Mouse (Mus musculus) intestine, embryonic 15.5 days (tissue): Measurements from ENCODE around the gene P2rx7. TPM values are rescaled to one million over a fixed set of nuclear protein-coding genes. Genes with fewer than 3 reads are reported as not detected.

Experiments used
- ATAC-seq: fragments of 200-750 bp; cut with Nextera tagmentation; 2 replicates; pipeline ENCODE4 v1.8.0; 2017; ENCODE audit warnings: moderate TSS enrichment, moderate library complexity
- H3K27ac ChIP-seq: fragments of 300-500 bp; sonication (generic); 2 replicates; pipeline ENCODE4 v1.5.1; 2015; ENCODE audit warnings: mild to moderate bottlenecking, inconsistent platforms
- H3K27me3 ChIP-seq: fragments of 300-500 bp; sonication (generic); replicated peaks from 2 replicates; pipeline ENCODE4 v1.6.1; 2015; ENCODE audit warnings: inconsistent platforms
- H3K36me3 ChIP-seq: fragments of 300-500 bp; sonication (generic); 2 replicates; pipeline ENCODE4 v1.6.1; 2015; ENCODE audit warnings: inconsistent platforms
- H3K4me1 ChIP-seq: fragments of 300-500 bp; sonication (generic); replicated peaks from 2 replicates; pipeline ENCODE4 v1.6.1; 2015; ENCODE audit warnings: inconsistent platforms
- H3K4me2 ChIP-seq: fragments of 300-500 bp; sonication (generic); replicated peaks from 2 replicates; pipeline ENCODE4 v1.6.1; 2015; ENCODE audit warnings: mild to moderate bottlenecking, inconsistent platforms
- H3K4me3 ChIP-seq: fragments of 300-500 bp; sonication (generic); replicated peaks from 2 replicates; pipeline ENCODE4 v1.5.1; 2015; ENCODE audit warnings: inconsistent platforms
- H3K9ac ChIP-seq: fragments of 300-500 bp; sonication (generic); 2 replicates; pipeline ENCODE4 v1.6.1; 2015; ENCODE audit warnings: inconsistent platforms
- H3K9me3 ChIP-seq: fragments of 300-500 bp; sonication (generic); 2 replicates; pipeline ENCODE4 v1.6.1; 2016; ENCODE audit warnings: inconsistent platforms
- WGBS: fragments of 180-500 bp; shearing (Covaris S2); methylation state at CpG from one replicate; pipeline ENCODE4 v1.1.7; 2015; 5-methylcytosine and 5-hydroxymethylcytosine counted together
- polyA plus RNA-seq: library from polyadenylated mRNA; unstranded; fragments of >200 nt; fragmentation: Nextera tagmentation; extraction: Ambion mirVana; gene quantifications from 2 replicates; pipeline ENCODE4 v1.2.1, GENCODE M21; 2015

Gene P2rx7
- polyA plus RNA-seq, 1 experiment from 2014 or later, result 2.5 TPM

- Histone ChIP-seq H3K4me2 (no peak overlapping the region), H3K27me3 (no peaks in the 10 kb centered on the region), H3K9me3 (no peaks in the 10 kb centered on the region), H3K9ac (no peak overlapping the region), H3K4me1 (peaks cover 5% of the 10 kb centered on the region; the same call in 1 of the 2 replicates), H3K27ac (no peak overlapping the region), H3K4me3 (no peak overlapping the region), H3K36me3 (no peaks in the 10 kb centered on the region)
- no peak for ATAC-seq
- 92% methylated on average over 5 of the region's 5 CpGs for WGBS
These were observed 28.6 kb downstream of the P2rx7 start for GRCm38 (mm10) chr5:122672298-122672697.

- WGBS, result 43% methylated on average over 8 of the region's 8 CpGs
- Histone ChIP-seq H3K4me2 (no peak overlapping the region), H3K27ac (no peak overlapping the region), H3K4me3 (no peak overlapping the region), H3K9ac (no peak overlapping the region), H3K9me3 (no peaks in the 10 kb centered on the region), H3K4me1 (no peaks in the 10 kb centered on the region; the same call in 1 of the 2 replicates), H3K27me3 (no peaks in the 10 kb centered on the region), H3K36me3 (no peaks in the 10 kb centered on the region)
- ATAC-seq, result no peak
These were observed 32.3 kb downstream of the P2rx7 start for GRCm38 (mm10) chr5:122676002-122676401.

GRCm38 (mm10) chr5:122677983-122678382 is 34.3 kb downstream of the P2rx7 start:
- no peak for ATAC-seq
- H3K9ac ChIP-seq, result no peak overlapping the region
- H3K4me1 ChIP-seq, result no peaks in the 10 kb centered on the region; the same call in 1 of the 2 replicates
- no peaks in the 10 kb centered on the region for H3K27me3 ChIP-seq
- H3K4me3 ChIP-seq, result no peak overlapping the region
- no peak overlapping the region for H3K4me2 ChIP-seq
- H3K36me3 ChIP-seq, result no peaks in the 10 kb centered on the region
- no peak overlapping the region for H3K27ac ChIP-seq
- WGBS, result 92% methylated on average over 9 of the region's 9 CpGs
- no peaks in the 10 kb centered on the region for H3K9me3 ChIP-seq

- no peaks in the 10 kb centered on the region; the same call in 1 of the 2 replicates for H3K4me1 ChIP-seq
- ATAC-seq, result no peak
- WGBS, result 79% methylated on average over 8 of the region's 8 CpGs
These were observed 36.2 kb downstream of the P2rx7 start for GRCm38 (mm10) chr5:122679881-122680280.

GRCm38 (mm10) chr5:122681276-122681675 is 37.6 kb downstream of the P2rx7 start:
- 85% methylated on average over 12 of the region's 12 CpGs for WGBS
- ATAC-seq, result no peak
- H3K27me3 ChIP-seq, result no peaks in the 10 kb centered on the region
- no peaks in the 10 kb centered on the region for H3K36me3 ChIP-seq
- H3K4me2 ChIP-seq, result no peak overlapping the region
- no peak overlapping the region for H3K9ac ChIP-seq
- H3K4me3 ChIP-seq, result no peak overlapping the region
- no peaks in the 10 kb centered on the region for H3K9me3 ChIP-seq
- H3K4me1 ChIP-seq, result no peaks in the 10 kb centered on the region
- H3K27ac ChIP-seq, result no peak overlapping the region

More at GRCm38 (mm10) chr5:122679881-122680280, 36.2 kb downstream of the P2rx7 start:
- H3K27me3 ChIP-seq, result no peaks in the 10 kb centered on the region
- no peaks in the 10 kb centered on the region for H3K9me3 ChIP-seq
- H3K36me3 ChIP-seq, result no peaks in the 10 kb centered on the region
- no peak overlapping the region for H3K4me2 ChIP-seq
- no peak overlapping the region for H3K27ac ChIP-seq
- no peak overlapping the region for H3K9ac ChIP-seq
- H3K4me3 ChIP-seq, result no peak overlapping the region

GRCm38 (mm10) chr5:122683926-122684325 is 40.2 kb downstream of the P2rx7 start:
- Histone ChIP-seq H3K9ac (no peak overlapping the region), H3K27ac (no peak overlapping the region), H3K4me2 (no peak overlapping the region), H3K4me1 (no peaks in the 10 kb centered on the region), H3K36me3 (no peaks in the 10 kb centered on the region), H3K4me3 (no peak overlapping the region), H3K27me3 (no peaks in the 10 kb centered on the region), H3K9me3 (no peaks in the 10 kb centered on the region)
- ATAC-seq, result no peak
- 73% methylated on average over 10 of the region's 10 CpGs for WGBS

GRCm38 (mm10) chr5:122687391-122687790 is 43.7 kb downstream of the P2rx7 start:
- 67% methylated on average over 4 of the region's 4 CpGs for WGBS
- Histone ChIP-seq H3K27ac (no peak overlapping the region), H3K9me3 (no peaks in the 10 kb centered on the region), H3K36me3 (no peaks in the 10 kb centered on the region), H3K4me1 (no peaks in the 10 kb centered on the region), H3K4me3 (no peak overlapping the region), H3K27me3 (no peaks in the 10 kb centered on the region), H3K4me2 (no peak overlapping the region), H3K9ac (no peak overlapping the region)
- no peak for ATAC-seq

- Histone ChIP-seq H3K27ac (no peak overlapping the region), H3K4me1 (0 out of 2 replicates have a peak, but pooled peaks cover 2% of the 10 kb centered on the region), H3K9me3 (no peaks in the 10 kb centered on the region), H3K4me2 (no peak overlapping the region), H3K27me3 (no peaks in the 10 kb centered on the region), H3K4me3 (no peak overlapping the region), H3K9ac (no peak overlapping the region), H3K36me3 (no peaks in the 10 kb centered on the region)
- WGBS, result 81% methylated on average over 7 of the region's 7 CpGs
- ATAC-seq, result no peak
These were observed 45.4 kb downstream of the P2rx7 start for GRCm38 (mm10) chr5:122689153-122689552.

- H3K27me3 ChIP-seq, result no peaks in the 10 kb centered on the region
- no peaks in the 10 kb centered on the region for H3K9me3 ChIP-seq
- H3K36me3 ChIP-seq, result no peaks in the 10 kb centered on the region
- H3K4me3 ChIP-seq, result no peak overlapping the region
- H3K4me1 ChIP-seq, result 0 out of 2 replicates have a peak, but pooled peaks cover 2% of the 10 kb centered on the region
- no peak overlapping the region for H3K9ac ChIP-seq
- no peak overlapping the region for H3K4me2 ChIP-seq
- WGBS, result 59% methylated on average over 6 of the region's 6 CpGs
- peak; percentile 65 for ATAC-seq
- no peak overlapping the region for H3K27ac ChIP-seq
These were observed 46.8 kb downstream of the P2rx7 start for GRCm38 (mm10) chr5:122690486-122690885.

- Histone ChIP-seq H3K4me3 (no peak overlapping the region), H3K9ac (no peak overlapping the region), H3K27ac (no peak overlapping the region), H3K4me2 (no peak overlapping the region), H3K4me1 (peaks cover 7% of the 10 kb centered on the region; the same call in 1 of the 2 replicates), H3K36me3 (no peaks in the 10 kb centered on the region), H3K27me3 (no peaks in the 10 kb centered on the region), H3K9me3 (no peaks in the 10 kb centered on the region)
- 38% methylated on average over 13 of the region's 13 CpGs for WGBS
- ATAC-seq, result peak; percentile 50; the same call in 1 of the 2 replicates
These were observed 49.9 kb downstream of the P2rx7 start for GRCm38 (mm10) chr5:122693431-122694207.

- H3K9ac ChIP-seq, result no peak overlapping the region
- no peak overlapping the region for H3K27ac ChIP-seq
- no peaks in the 10 kb centered on the region for H3K36me3 ChIP-seq
- H3K27me3 ChIP-seq, result no peaks in the 10 kb centered on the region
- no peak overlapping the region for H3K4me2 ChIP-seq
- H3K9me3 ChIP-seq, result no peaks in the 10 kb centered on the region
- peaks cover 12% of the 10 kb centered on the region for H3K4me1 ChIP-seq
- ATAC-seq, result no peak
- WGBS, result 63% methylated on average over 8 of the region's 8 CpGs
- no peak overlapping the region for H3K4me3 ChIP-seq
These were observed 51.8 kb downstream of the P2rx7 start for GRCm38 (mm10) chr5:122695516-122695915.

GRCm38 (mm10) chr5:122698041-122698700 is 54.5 kb downstream of the P2rx7 start:
- H3K27me3 ChIP-seq, result no peaks in the 10 kb centered on the region
- 66% methylated on average over 10 of the region's 10 CpGs for whole genome bisulfite sequencing
- H3K4me3 ChIP-seq, result no peak overlapping the region
- no peaks in the 10 kb centered on the region for H3K9me3 ChIP-seq
- H3K4me1 ChIP-seq, result peaks cover 17% of the 10 kb centered on the region
- no peak overlapping the region for H3K9ac ChIP-seq
- no peaks in the 10 kb centered on the region for H3K36me3 ChIP-seq
- 0 out of 2 replicates have a peak, but pooled peaks have one; percentile 36 for ATAC-seq
- no peak overlapping the region for H3K4me2 ChIP-seq
- H3K27ac ChIP-seq, result no peak overlapping the region
